Mouse (Mus musculus): ENCODE data around the gene Dbh. TPM values are rescaled to one million over a fixed set of nuclear protein-coding genes. Genes with fewer than 3 reads are reported as not detected.

Dbh gene
- polyA plus RNA-seq, 1 experiment, result 6.3 TPM

GRCm38 (mm10) chr2:27209816-27210215 lies 44.8 kb downstream of the Dbh start:
- TF ChIP-seq CTCF (IDR thresholded peaks at IDR 0.05; ENCODE audit: borderline replicate concordance, insufficient read depth, low read depth, low read length) (no peak), POLR2A (IDR thresholded peaks at IDR 0.05; ENCODE audit: borderline replicate concordance, insufficient read depth, low read length) (no peak)
- Histone ChIP-seq H3K4me3 (replicated peaks; ENCODE audit: insufficient read depth, low read depth, low read length) (no peak overlapping the region), H3K4me1 (ENCODE audit: control insufficient read depth, insufficient read depth, low read length) (peaks cover 59% of the 10 kb centered on the region), H3K27me3 (ENCODE audit: control insufficient read depth, insufficient read depth, low read length) (no peaks in the 10 kb centered on the region), H3K27ac (ENCODE audit: insufficient read depth, low read length) (no peak overlapping the region)
- 93% methylated on average over 5 of the region's 5 CpGs for WGBS
- DNase-seq, result no peak

- Histone ChIP-seq H3K27ac (ENCODE audit: insufficient read depth, low read length) (no peak overlapping the region), H3K4me3 (replicated peaks; ENCODE audit: insufficient read depth, low read depth, low read length) (no peak overlapping the region), H3K4me1 (ENCODE audit: control insufficient read depth, insufficient read depth, low read length) (peaks cover 59% of the 10 kb centered on the region), H3K27me3 (ENCODE audit: control insufficient read depth, insufficient read depth, low read length) (no peaks in the 10 kb centered on the region)
- WGBS, result 66% methylated on average over 7 of the region's 7 CpGs
- TF ChIP-seq CTCF (IDR thresholded peaks at IDR 0.05; ENCODE audit: borderline replicate concordance, insufficient read depth, low read depth, low read length) (peak; percentile 53), POLR2A (IDR thresholded peaks at IDR 0.05; ENCODE audit: borderline replicate concordance, insufficient read depth, low read length) (no peak)
- DNase-seq, result peak; percentile 33 to 56
These were observed 45.2 kb downstream of the Dbh start for GRCm38 (mm10) chr2:27210255-27210654.

GRCm38 (mm10) chr2:27210676-27211210 lies 45.7 kb downstream of the Dbh start:
- H3K4me3 ChIP-seq (replicated peaks; ENCODE audit: insufficient read depth, low read depth, low read length), result no peak overlapping the region
- H3K4me1 ChIP-seq (ENCODE audit: control insufficient read depth, insufficient read depth, low read length), result peaks cover 57% of the 10 kb centered on the region
- no peak for TF ChIP-seq CTCF (IDR thresholded peaks at IDR 0.05; ENCODE audit: borderline replicate concordance, insufficient read depth, low read depth, low read length)
- TF ChIP-seq POLR2A (IDR thresholded peaks at IDR 0.05; ENCODE audit: borderline replicate concordance, insufficient read depth, low read length), result no peak
- peak overlapping the region; percentile 8; the same call in 1 of the 2 replicates for H3K27ac ChIP-seq (ENCODE audit: insufficient read depth, low read length)
- H3K27me3 ChIP-seq (ENCODE audit: control insufficient read depth, insufficient read depth, low read length), result no peaks in the 10 kb centered on the region
- DNase-seq, result peak; percentile 70 to 73
- WGBS, result 36% methylated on average over 12 of the region's 12 CpGs

- peak overlapping the region; percentile 40 for H3K27ac ChIP-seq (ENCODE audit: insufficient read depth, low read length)
- no peak for TF ChIP-seq POLR2A (IDR thresholded peaks at IDR 0.05; ENCODE audit: borderline replicate concordance, insufficient read depth, low read length)
- no peak for TF ChIP-seq CTCF (IDR thresholded peaks at IDR 0.05; ENCODE audit: borderline replicate concordance, insufficient read depth, low read depth, low read length)
- H3K4me1 ChIP-seq (ENCODE audit: control insufficient read depth, insufficient read depth, low read length), result peaks cover 42% of the 10 kb centered on the region
- DNase-seq, result peak; percentile 82 to 85
- 26% methylated on average over 8 of the region's 8 CpGs for WGBS
- no peaks in the 10 kb centered on the region for H3K27me3 ChIP-seq (ENCODE audit: control insufficient read depth, insufficient read depth, low read length)
- H3K4me3 ChIP-seq (replicated peaks; ENCODE audit: insufficient read depth, low read depth, low read length), result no peak overlapping the region
These were observed 47.2 kb downstream of the Dbh start for GRCm38 (mm10) chr2:27211966-27212893.

GRCm38 (mm10) chr2:27215537-27215936 lies 50.5 kb downstream of the Dbh start:
- H3K4me3 ChIP-seq (replicated peaks; ENCODE audit: insufficient read depth, low read depth, low read length), result no peak overlapping the region
- peaks cover 43% of the 10 kb centered on the region for H3K4me1 ChIP-seq (ENCODE audit: control insufficient read depth, insufficient read depth, low read length)
- WGBS, result 98% methylated on average over 2 of the region's 2 CpGs
- H3K27me3 ChIP-seq (ENCODE audit: control insufficient read depth, insufficient read depth, low read length), result no peaks in the 10 kb centered on the region
- DNase-seq, result no peak
- TF ChIP-seq CTCF (IDR thresholded peaks at IDR 0.05; ENCODE audit: borderline replicate concordance, insufficient read depth, low read depth, low read length) (no peak), POLR2A (IDR thresholded peaks at IDR 0.05; ENCODE audit: borderline replicate concordance, insufficient read depth, low read length) (no peak)
- no peak overlapping the region for H3K27ac ChIP-seq (ENCODE audit: insufficient read depth, low read length)

GRCm38 (mm10) chr2:27218121-27218544 lies 53.1 kb downstream of the Dbh start:
- DNase-seq, result no peak
- 86% methylated on average over 2 of the region's 2 CpGs for WGBS
- H3K27me3 ChIP-seq (ENCODE audit: control insufficient read depth, insufficient read depth, low read length), result no peaks in the 10 kb centered on the region
- no peak overlapping the region for H3K27ac ChIP-seq (ENCODE audit: insufficient read depth, low read length)
- no peak overlapping the region for H3K4me3 ChIP-seq (replicated peaks; ENCODE audit: insufficient read depth, low read depth, low read length)
- TF ChIP-seq POLR2A (IDR thresholded peaks at IDR 0.05; ENCODE audit: borderline replicate concordance, insufficient read depth, low read length) (no peak), CTCF (IDR thresholded peaks at IDR 0.05; ENCODE audit: borderline replicate concordance, insufficient read depth, low read depth, low read length) (no peak)
- H3K4me1 ChIP-seq (ENCODE audit: control insufficient read depth, insufficient read depth, low read length), result peaks cover 24% of the 10 kb centered on the region

GRCm38 (mm10) chr2:27218569-27218968 lies 53.5 kb downstream of the Dbh start:
- H3K27ac ChIP-seq (ENCODE audit: insufficient read depth, low read length), result no peak overlapping the region
- TF ChIP-seq POLR2A (IDR thresholded peaks at IDR 0.05; ENCODE audit: borderline replicate concordance, insufficient read depth, low read length) (no peak), CTCF (IDR thresholded peaks at IDR 0.05; ENCODE audit: borderline replicate concordance, insufficient read depth, low read depth, low read length) (no peak)
- no peak overlapping the region for H3K4me3 ChIP-seq (replicated peaks; ENCODE audit: insufficient read depth, low read depth, low read length)
- no peaks in the 10 kb centered on the region for H3K27me3 ChIP-seq (ENCODE audit: control insufficient read depth, insufficient read depth, low read length)
- H3K4me1 ChIP-seq (ENCODE audit: control insufficient read depth, insufficient read depth, low read length), result peaks cover 24% of the 10 kb centered on the region
- DNase-seq, result no peak
- 92% methylated on average over 8 of the region's 8 CpGs for WGBS
